Mouse (Mus musculus) liver, embryonic 15.5 days (tissue): Measurements from ENCODE around the gene Hnrnpa2b1. TPM values are rescaled to one million over a fixed set of nuclear protein-coding genes. Genes with fewer than 3 reads are reported as not detected.

Source experiments
- polyA plus RNA-seq: library from polyadenylated mRNA; unstranded; fragments of >200 nt; fragmentation: Nextera tagmentation; extraction: Ambion mirVana; gene quantifications from 2 replicates; pipeline ENCODE4 v1.2.1, GENCODE M21; 2015

The Hnrnpa2b1 gene
- polyA plus RNA-seq, 1 experiment from 2014 or later: 787 TPM

Other genes with a start within 250 kb of the Hnrnpa2b1 start
- 0.17 and 0.20 TPM in 2 replicates for gene Nfe2l3, start 37.2 kb downstream of the Hnrnpa2b1 start, polyA plus RNA-seq
- gene Cbx3, start 466 bp upstream of the Hnrnpa2b1 start, polyA plus RNA-seq: 161 and 199 TPM in 2 replicates
- gene Snx10, start 54.0 kb upstream of the Hnrnpa2b1 start, polyA plus RNA-seq: 7.7 and 8.0 TPM in 2 replicates